Mouse (Mus musculus): Measurements from ENCODE around the gene Atp6v1g2.

Atp6v1g2 gene

GRCm38 (mm10) chr17:35239700-35240099, 6.2 kb downstream of the Atp6v1g2 start:
- no peak for DNase-seq (ENCODE audit: low read depth)

- DNase-seq (ENCODE audit: low read depth) = peak; percentile 81
Observed at GRCm38 (mm10) chr17:35240384-35241304, 7.2 kb downstream of the Atp6v1g2 start.

GRCm38 (mm10) chr17:35241305-35242014, 8.0 kb downstream of the Atp6v1g2 start, which contains the start of gene Ddx39b:
Gene Ddx39b, plus strand, starts transcription at chr17:35241746.
- DNase-seq (ENCODE audit: low read depth) = peak; percentile 98

- DNase-seq (ENCODE audit: low read depth) = peak; percentile 78
Observed at GRCm38 (mm10) chr17:35242015-35242941, 8.8 kb downstream of the Atp6v1g2 start.

DNA sequence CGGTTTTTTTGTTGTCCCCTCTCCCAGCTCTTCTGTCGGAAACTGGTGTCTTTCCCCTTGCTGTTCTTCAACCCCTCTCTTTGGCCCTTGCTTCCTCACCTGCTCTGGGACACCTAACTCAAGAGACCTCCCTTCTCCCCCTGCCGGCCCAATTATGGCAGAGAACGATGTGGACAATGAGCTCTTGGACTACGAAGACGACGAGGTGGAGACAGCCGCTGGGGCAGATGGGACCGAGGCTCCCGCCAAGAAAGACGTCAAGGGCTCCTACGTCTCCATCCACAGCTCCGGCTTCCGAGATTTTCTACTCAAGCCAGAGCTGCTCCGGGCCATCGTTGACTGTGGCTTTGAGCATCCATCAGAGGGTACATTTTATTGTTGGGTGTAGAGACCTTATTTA, 9.6 kb downstream of the Atp6v1g2 start:
- DNase-seq (ENCODE audit: low read depth) = peak; percentile 56

GRCm38 (mm10) chr17:35244999-35245398, 11.5 kb downstream of the Atp6v1g2 start:
- DNase-seq (ENCODE audit: low read depth) = no peak

- peak; percentile 64 for DNase-seq (ENCODE audit: low read depth)
Observed at GRCm38 (mm10) chr17:35245731-35246623, 12.5 kb downstream of the Atp6v1g2 start.

GRCm38 (mm10) chr17:35247144-35247543, 13.7 kb downstream of the Atp6v1g2 start:
- no peak for DNase-seq (ENCODE audit: low read depth)

- DNase-seq (ENCODE audit: low read depth) = no peak
Observed at GRCm38 (mm10) chr17:35248986-35249385, 15.5 kb downstream of the Atp6v1g2 start.

DNA sequence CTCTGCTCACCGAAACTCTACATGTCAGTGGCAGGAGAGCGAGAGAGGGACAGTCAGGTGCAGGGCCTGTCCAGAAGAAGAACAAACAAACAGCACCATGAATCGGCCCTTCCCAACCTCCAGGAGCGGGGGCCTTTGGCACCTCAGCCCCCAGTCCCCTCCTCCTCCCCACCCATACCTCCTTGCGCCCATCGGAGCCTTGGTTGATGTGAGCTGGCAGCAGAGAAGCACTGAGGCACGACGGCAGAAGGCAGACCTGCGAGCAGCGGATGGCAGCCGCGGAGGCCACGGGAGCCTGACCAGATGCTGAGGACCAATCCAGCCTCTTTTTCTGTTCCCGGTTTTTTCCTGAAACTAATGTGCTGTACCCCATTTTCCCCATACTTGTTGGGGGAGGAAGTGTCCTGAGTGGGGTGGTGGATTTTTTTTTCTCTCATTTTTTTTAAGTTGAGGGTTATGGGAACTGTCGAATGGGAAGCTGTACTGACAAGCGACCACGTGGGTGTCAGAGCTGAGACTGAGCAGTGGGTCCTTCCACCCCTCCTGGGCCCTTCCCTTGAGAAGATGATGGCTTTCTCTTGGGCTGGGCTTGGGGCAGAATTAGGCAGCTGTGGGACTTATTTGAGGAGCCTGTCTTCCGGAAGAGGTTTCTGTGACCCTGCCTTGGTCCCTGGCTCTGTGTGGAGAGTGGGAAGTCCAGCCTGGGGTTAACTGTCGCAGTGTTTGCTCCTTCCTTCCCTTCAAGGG, 16.2 kb downstream of the Atp6v1g2 start:
- DNase-seq (ENCODE audit: low read depth) = no peak

DNA sequence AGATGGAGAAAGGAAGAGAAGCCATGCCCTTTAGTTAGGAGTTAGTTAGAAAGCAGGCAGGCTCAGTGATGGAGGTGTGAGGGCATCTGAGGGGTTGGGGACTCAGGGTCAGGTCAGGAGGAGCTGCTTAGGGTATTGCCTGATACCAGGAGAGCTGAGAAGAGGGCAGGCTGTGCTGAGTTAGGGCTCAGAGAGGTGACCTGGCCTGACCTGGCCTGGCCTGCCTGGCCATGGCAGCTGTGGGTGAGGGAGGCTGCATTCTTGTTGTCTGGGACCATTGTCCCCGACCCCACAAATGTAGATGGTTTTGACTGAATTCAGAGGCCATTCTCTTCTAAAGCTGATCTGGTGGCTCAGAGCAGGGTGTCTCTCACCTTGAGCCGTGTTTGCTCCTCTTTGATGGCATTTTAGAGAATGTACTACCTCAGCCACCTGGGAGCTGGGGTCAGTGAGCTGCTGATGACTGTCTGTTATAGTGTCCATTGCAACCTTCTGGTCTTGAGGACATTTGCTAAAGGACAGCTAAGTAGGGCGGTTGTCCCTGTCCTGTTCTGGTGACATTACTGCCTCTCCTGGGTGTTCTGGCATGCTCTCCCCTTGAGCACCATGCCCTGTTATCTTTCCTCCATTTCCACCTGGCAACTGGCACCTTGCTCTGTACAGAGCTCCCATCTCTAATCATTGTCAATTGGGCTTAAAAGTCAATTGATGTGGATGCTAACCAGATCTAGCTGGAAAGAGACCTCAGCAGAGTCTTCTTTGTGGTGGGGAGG, 17.1 kb downstream of the Atp6v1g2 start:
- DNase-seq (ENCODE audit: low read depth) = no peak

DNA sequence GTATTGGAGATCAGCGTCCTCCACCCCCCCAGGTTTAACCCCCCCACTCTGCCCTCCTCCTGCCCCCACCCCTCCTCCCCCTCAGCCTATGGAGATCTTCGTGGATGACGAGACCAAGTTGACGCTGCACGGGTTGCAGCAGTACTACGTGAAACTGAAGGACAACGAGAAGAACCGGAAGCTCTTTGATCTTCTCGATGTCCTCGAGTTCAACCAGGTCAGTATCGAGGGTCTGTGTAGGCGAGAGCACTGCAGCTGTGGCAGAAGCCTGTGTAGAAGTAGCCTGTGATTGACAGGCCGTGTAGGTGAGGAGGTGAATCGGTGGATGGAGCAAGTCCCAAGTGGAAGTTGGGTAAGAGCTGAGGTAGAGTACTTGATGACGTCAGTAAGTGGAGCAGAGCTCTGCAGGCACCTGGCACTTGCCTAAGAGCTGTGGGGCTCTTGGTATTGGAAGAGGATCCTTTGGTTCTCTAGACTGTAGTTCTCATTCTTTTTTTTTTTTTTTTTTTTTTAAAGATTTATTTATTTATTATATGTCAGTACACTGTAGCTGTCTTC, 17.8 kb downstream of the Atp6v1g2 start:
- no peak for DNase-seq (ENCODE audit: low read depth)

- DNase-seq (ENCODE audit: low read depth) = no peak
Observed at GRCm38 (mm10) chr17:35251981-35252380, 18.5 kb downstream of the Atp6v1g2 start.

DNA sequence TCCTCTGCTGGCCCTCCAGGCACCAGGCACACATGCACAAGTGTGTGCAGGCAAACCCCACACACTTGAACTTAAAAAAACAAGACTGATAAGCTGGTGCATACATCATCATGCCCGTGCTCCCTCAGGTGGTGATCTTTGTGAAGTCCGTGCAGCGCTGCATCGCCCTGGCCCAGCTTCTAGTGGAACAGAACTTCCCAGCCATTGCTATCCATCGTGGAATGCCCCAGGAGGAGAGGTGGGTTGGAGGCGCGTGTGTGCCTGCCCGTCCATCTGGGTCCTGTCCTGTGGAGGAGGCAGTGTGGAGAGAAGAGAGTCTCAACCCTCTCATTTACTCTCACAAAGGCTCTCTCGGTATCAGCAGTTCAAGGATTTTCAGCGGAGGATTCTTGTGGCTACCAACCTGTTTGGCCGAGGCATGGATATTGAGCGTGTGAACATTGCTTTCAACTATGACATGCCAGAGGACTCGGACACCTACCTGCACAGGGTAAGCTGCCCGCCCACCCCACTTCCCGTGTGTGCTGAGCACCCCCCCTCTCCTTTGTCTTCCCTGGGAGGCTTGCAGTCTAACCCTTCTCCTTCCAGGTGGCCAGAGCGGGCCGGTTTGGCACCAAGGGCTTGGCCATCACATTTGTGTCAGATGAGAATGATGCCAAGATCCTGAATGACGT, 19.3 kb downstream of the Atp6v1g2 start:
- no peak for DNase-seq (ENCODE audit: low read depth)

GRCm38 (mm10) chr17:35253293-35254093, 20.0 kb downstream of the Atp6v1g2 start:
- no peak for DNase-seq (ENCODE audit: low read depth)

DNA sequence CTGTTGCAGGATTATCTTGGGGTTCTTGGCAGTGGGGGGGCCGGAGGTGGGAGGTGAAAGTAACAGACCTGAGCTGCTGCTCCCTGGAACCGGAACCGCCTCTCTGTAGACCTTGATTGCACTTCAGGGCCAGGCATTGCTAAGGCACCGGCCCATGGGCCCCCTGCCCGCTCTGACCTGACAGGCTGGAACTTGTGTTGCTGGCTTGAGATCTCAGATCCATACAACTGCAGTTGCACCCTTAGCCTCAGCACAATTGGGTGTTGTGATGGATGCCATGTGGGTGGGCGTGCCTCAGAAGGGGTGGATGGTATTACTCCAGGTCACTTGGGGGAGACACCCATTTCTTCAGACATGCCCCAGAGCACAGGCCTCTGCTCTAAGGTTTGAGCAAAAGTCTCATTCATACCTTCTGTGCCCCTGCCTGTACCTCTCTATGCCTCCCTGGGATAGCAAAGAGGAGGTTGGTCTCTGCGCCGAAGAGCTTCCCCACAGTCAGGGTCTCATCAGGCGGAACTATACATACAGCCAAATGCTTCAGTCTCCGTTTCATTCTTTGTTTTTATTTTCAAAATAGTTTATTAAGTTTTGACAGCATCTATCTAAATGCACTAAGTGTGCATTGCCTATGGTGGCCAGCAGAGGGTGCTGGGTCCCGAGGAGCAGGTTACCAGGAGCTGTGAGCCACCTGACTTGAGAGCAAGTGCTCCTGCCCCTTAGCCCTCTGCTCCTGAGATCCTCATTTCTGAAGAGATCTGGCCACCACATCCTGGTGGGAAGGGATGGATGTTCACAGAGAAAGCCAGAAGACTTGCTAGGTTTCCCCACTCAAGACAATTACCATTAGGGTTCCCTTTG, 21.0 kb downstream of the Atp6v1g2 start:
- DNase-seq (ENCODE audit: low read depth) = peak; percentile 79

GRCm38 (mm10) chr17:35255301-35255700, 21.8 kb downstream of the Atp6v1g2 start:
- no peak for DNase-seq (ENCODE audit: low read depth)
